Mouse (Mus musculus): ENCODE data around the gene Gng3. TPM values are rescaled to one million over a fixed set of nuclear protein-coding genes. Genes with fewer than 3 reads are reported as not detected.
"Not testable (repeated sequence)": the region's sequence is repeated elsewhere in the genome, so short reads cannot be mapped to it uniquely, and the experiment has no call there.

Gene Gng3
- polyA plus RNA-seq, 1 experiment: 0.15 TPM

- Histone ChIP-seq H3K36me3 (ENCODE audit: control insufficient read depth, insufficient read depth, low read length) (no peaks in the 10 kb centered on the region), H3K4me3 (ENCODE audit: control insufficient read depth, insufficient read depth, low read length) (peak within 1 kb of the TSS; percentile 95), H3K4me1 (replicated peaks; ENCODE audit: control insufficient read depth, insufficient read depth, low read length) (peaks cover 5% of the 10 kb centered on the region), H3K27me3 (ENCODE audit: control insufficient read depth, insufficient read depth, low read length) (no peaks in the 10 kb centered on the region), H3K27ac (ENCODE audit: control insufficient read depth, insufficient read depth, low read length) (peak within 1 kb of the TSS; percentile 66)
- peak; percentile 93 for DNase-seq
- TF ChIP-seq CTCF (IDR thresholded peaks at IDR 0.05; ENCODE audit: borderline replicate concordance, control insufficient read depth, extremely low read depth, insufficient read depth, low read length, poor library complexity) (no peak), POLR2A (IDR thresholded peaks at IDR 0.05; ENCODE audit: control insufficient read depth, extremely low read depth, insufficient read depth, low read length, poor library complexity) (peak; percentile 93)
- under 1% methylated on average over 42 of the region's 42 CpGs for WGBS
Observed at GRCm38 (mm10) chr19:8880311-8881033, 41.5 kb upstream of the Gng3 start, which contains the start of gene Uqcc3. Gene Uqcc3, minus strand, starts transcription at chr19:8880923.

GRCm38 (mm10) chr19:8875031-8875430, 36.0 kb upstream of the Gng3 start:
- H3K4me3 ChIP-seq (ENCODE audit: control insufficient read depth, insufficient read depth, low read length): no peak overlapping the region

GRCm38 (mm10) chr19:8872266-8872840, 33.4 kb upstream of the Gng3 start:
- Histone ChIP-seq H3K4me1 (replicated peaks; ENCODE audit: control insufficient read depth, insufficient read depth, low read length) (peaks cover 9% of the 10 kb centered on the region), H3K4me3 (ENCODE audit: control insufficient read depth, insufficient read depth, low read length) (peak overlapping the region; percentile 92), H3K36me3 (ENCODE audit: control insufficient read depth, insufficient read depth, low read length) (peaks cover 18% of the 10 kb centered on the region), H3K27ac (ENCODE audit: control insufficient read depth, insufficient read depth, low read length) (no peak overlapping the region), H3K27me3 (ENCODE audit: control insufficient read depth, insufficient read depth, low read length) (no peaks in the 10 kb centered on the region)
- TF ChIP-seq CTCF (IDR thresholded peaks at IDR 0.05; ENCODE audit: borderline replicate concordance, control insufficient read depth, extremely low read depth, insufficient read depth, low read length, poor library complexity): no peak
- no peak for TF ChIP-seq POLR2A (IDR thresholded peaks at IDR 0.05; ENCODE audit: control insufficient read depth, extremely low read depth, insufficient read depth, low read length, poor library complexity)
- DNase-seq: no peak
- 77% methylated on average over 10 of the region's 10 CpGs for WGBS

More at GRCm38 (mm10) chr19:8875031-8875430, 36.0 kb upstream of the Gng3 start:
- no peak overlapping the region for H3K27ac ChIP-seq (ENCODE audit: control insufficient read depth, insufficient read depth, low read length)
- DNase-seq: no peak
- H3K4me1 ChIP-seq (replicated peaks; ENCODE audit: control insufficient read depth, insufficient read depth, low read length): peaks cover 10% of the 10 kb centered on the region
- 98% methylated on average over 7 of the region's 7 CpGs for WGBS
- no peaks in the 10 kb centered on the region for H3K27me3 ChIP-seq (ENCODE audit: control insufficient read depth, insufficient read depth, low read length)
- TF ChIP-seq POLR2A (IDR thresholded peaks at IDR 0.05; ENCODE audit: control insufficient read depth, extremely low read depth, insufficient read depth, low read length, poor library complexity): no peak
- no peak for TF ChIP-seq CTCF (IDR thresholded peaks at IDR 0.05; ENCODE audit: borderline replicate concordance, control insufficient read depth, extremely low read depth, insufficient read depth, low read length, poor library complexity)
- H3K36me3 ChIP-seq (ENCODE audit: control insufficient read depth, insufficient read depth, low read length): peaks cover 18% of the 10 kb centered on the region

- Histone ChIP-seq H3K27me3 (ENCODE audit: control insufficient read depth, insufficient read depth, low read length) (no peaks in the 10 kb centered on the region), H3K4me3 (ENCODE audit: control insufficient read depth, insufficient read depth, low read length) (peak within 1 kb of the TSS; percentile 92), H3K36me3 (ENCODE audit: control insufficient read depth, insufficient read depth, low read length) (peaks cover 18% of the 10 kb centered on the region), H3K27ac (ENCODE audit: control insufficient read depth, insufficient read depth, low read length) (peak within 1 kb of the TSS; percentile 35), H3K4me1 (replicated peaks; ENCODE audit: control insufficient read depth, insufficient read depth, low read length) (peaks cover 9% of the 10 kb centered on the region)
- peak; percentile 99 for DNase-seq
- WGBS: under 1% methylated on average over 59 of the region's 59 CpGs
- TF ChIP-seq CTCF (IDR thresholded peaks at IDR 0.05; ENCODE audit: borderline replicate concordance, control insufficient read depth, extremely low read depth, insufficient read depth, low read length, poor library complexity) (0 out of 2 replicates have a peak, but pooled peaks have one; percentile 21), POLR2A (IDR thresholded peaks at IDR 0.05; ENCODE audit: control insufficient read depth, extremely low read depth, insufficient read depth, low read length, poor library complexity) (peak; percentile 63; the same call in 1 of the 2 replicates)
Observed at GRCm38 (mm10) chr19:8871267-8872186, 32.5 kb upstream of the Gng3 start, which contains the start of gene Ubxn1. Gene Ubxn1, plus strand, starts transcription at chr19:8871496.

- H3K4me3 ChIP-seq (ENCODE audit: control insufficient read depth, insufficient read depth, low read length): peak overlapping the region; percentile 92
- no peak for DNase-seq
Observed at GRCm38 (mm10) chr19:8870838-8871237, 31.8 kb upstream of the Gng3 start.

GRCm38 (mm10) chr19:8870381-8870780, 31.4 kb upstream of the Gng3 start:
- peaks cover 18% of the 10 kb centered on the region for H3K36me3 ChIP-seq (ENCODE audit: control insufficient read depth, insufficient read depth, low read length)
- not testable (repeated sequence) for H3K4me1 ChIP-seq (replicated peaks; ENCODE audit: control insufficient read depth, insufficient read depth, low read length); H3K27me3 ChIP-seq (ENCODE audit: control insufficient read depth, insufficient read depth, low read length); H3K27ac ChIP-seq (ENCODE audit: control insufficient read depth, insufficient read depth, low read length); H3K4me3 ChIP-seq (ENCODE audit: control insufficient read depth, insufficient read depth, low read length); DNase-seq
- WGBS: 66% methylated on average over 3 of the region's 3 CpGs

More at GRCm38 (mm10) chr19:8870838-8871237, 31.8 kb upstream of the Gng3 start:
- peaks cover 18% of the 10 kb centered on the region for H3K36me3 ChIP-seq (ENCODE audit: control insufficient read depth, insufficient read depth, low read length)
- 24% methylated on average over 9 of the region's 9 CpGs for WGBS
- TF ChIP-seq CTCF (IDR thresholded peaks at IDR 0.05; ENCODE audit: borderline replicate concordance, control insufficient read depth, extremely low read depth, insufficient read depth, low read length, poor library complexity): no peak
- TF ChIP-seq POLR2A (IDR thresholded peaks at IDR 0.05; ENCODE audit: control insufficient read depth, extremely low read depth, insufficient read depth, low read length, poor library complexity): no peak
- H3K27ac ChIP-seq (ENCODE audit: control insufficient read depth, insufficient read depth, low read length): peak overlapping the region; percentile 35
- H3K4me1 ChIP-seq (replicated peaks; ENCODE audit: control insufficient read depth, insufficient read depth, low read length): peaks cover 9% of the 10 kb centered on the region
- no peaks in the 10 kb centered on the region for H3K27me3 ChIP-seq (ENCODE audit: control insufficient read depth, insufficient read depth, low read length)

Measured in thymus, adult 2 months (tissue).